Mouse (Mus musculus) heart, postnatal 36 days (tissue): ENCODE results near the gene Lrrc7. TPM values are rescaled to one million over a fixed set of nuclear protein-coding genes. Genes with fewer than 3 reads are reported as not detected.

Experiments used
- DNase-seq, 2 experiments: peaks; one replicate each; pipeline ENCODE4 v3.0.0; 2021 to 2022
- intact Hi-C: fragments of 180-260 bp; cut with DNase I; formaldehyde crosslinking; loops from one replicate; pipeline ENCODE4 v1.15.1; 2025
- total RNA-seq, 2 experiments: library from RNA; stranded (reverse); gene quantifications; 2 replicates each; pipeline ENCODE4 v1.2.3; 2021

Gene Lrrc7
- total RNA-seq, 2 experiments from 2014 or later = not detected

DNA sequence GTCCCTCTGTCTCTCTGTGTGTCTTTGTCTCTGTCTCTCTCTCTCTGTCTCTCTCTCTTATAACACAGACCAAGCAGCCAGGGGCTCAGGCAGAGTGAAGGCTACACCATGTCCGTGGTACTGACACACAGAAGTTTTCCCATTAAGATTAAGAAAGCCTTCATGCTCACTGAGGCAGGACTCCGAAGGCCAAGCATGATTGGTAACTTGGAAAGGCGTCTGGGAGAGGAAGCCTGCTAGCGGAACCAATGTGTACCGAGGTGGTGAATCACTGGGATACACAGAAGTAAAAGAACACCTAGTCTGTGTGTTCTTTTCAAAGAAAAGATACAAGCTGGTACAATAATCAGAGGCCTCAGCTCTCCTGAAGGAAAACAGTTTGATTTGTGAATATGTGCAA is 484.2 kb downstream of the Lrrc7 start:
- no peak for DNase-seq
- intact Hi-C loops = loop anchor here (1.0 to 10.0 kb wide), 2 partner anchors 202 to 513 kb away; partner anchors contain the start of gene Ptger3

DNA sequence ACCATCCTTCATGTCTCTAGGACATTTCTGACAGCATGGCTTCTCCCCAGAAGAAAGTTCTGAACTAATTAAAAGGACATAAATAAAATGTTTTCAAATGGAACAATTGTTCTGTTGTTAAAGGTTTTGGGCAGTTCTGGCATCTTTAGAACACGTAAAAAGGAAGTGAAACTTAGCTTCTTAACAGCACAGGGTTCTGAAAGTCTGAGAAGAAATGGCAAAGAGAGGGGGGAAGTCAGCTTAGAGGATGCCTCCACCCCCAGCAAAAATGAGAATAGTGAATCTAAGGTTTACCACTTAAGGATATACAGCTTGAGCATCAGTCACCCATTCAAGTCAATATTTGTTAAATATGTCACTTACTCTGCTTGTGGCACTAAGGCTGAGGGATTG is 484.6 kb downstream of the Lrrc7 start:
- no peak for DNase-seq
- intact Hi-C loops = loop anchor here (1.0 to 10.0 kb wide), 2 partner anchors 201 to 513 kb away; partner anchors contain the start of gene Ptger3

DNA sequence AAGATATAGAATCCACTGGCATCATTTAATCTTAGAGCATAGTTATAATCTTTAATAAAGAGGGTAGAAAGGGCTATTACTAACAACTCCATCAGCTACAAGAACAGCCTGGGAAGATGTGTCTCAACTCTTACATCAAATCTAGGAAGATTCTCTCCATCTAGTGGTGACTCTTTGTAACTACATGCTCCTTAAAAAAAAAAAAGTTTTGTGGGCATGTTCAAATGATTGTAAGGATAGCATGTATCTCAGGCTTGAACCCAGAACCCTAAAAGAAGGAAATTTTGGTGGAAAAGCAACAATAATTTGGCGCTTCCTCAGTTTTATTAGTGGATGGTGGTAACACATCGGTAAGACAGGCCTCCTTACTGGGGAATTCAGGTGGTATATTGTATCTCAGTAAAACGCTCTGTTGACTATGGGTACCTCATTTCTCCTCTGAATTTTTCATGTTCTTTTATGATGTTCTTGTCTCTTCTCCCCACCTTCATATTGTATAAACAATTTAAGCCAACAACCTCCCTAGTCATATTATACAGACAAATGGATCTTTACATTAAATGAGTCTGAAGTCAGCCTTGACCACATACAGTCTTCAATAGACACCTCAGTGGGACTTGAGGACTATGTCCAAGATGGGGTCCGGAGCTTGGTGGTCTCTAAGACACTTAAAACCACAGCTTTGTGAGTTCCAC is 485.2 kb downstream of the Lrrc7 start:
- intact Hi-C loops = loop anchor here (1.0 to 10.0 kb wide), 2 partner anchors 201 to 512 kb away; partner anchors contain the start of gene Ptger3
- DNase-seq = no peak

DNA sequence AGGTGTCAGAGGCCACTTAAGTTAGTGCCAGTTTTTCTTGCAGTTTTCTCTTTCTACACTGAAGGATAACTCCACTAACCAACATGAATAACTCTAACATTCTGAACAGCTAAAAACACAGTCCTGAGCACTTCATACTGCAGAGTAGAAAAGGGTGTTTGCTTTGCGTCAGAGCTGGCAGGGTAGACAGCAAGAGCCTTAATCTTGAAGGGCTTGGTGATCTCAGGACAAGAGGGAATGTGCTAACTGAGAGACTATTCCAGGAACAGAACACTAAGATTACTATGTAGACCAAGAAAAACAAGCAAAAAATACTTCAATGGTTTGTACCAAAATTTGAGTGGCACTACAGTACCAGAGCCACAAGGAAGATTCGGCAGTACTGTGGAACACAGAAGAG is 487.0 kb downstream of the Lrrc7 start:
- intact Hi-C loops = loop anchor here (10.0 kb wide), 1 partner anchor 510 kb away; the partner anchor contains the start of gene Ptger3
- DNase-seq = no peak

DNA sequence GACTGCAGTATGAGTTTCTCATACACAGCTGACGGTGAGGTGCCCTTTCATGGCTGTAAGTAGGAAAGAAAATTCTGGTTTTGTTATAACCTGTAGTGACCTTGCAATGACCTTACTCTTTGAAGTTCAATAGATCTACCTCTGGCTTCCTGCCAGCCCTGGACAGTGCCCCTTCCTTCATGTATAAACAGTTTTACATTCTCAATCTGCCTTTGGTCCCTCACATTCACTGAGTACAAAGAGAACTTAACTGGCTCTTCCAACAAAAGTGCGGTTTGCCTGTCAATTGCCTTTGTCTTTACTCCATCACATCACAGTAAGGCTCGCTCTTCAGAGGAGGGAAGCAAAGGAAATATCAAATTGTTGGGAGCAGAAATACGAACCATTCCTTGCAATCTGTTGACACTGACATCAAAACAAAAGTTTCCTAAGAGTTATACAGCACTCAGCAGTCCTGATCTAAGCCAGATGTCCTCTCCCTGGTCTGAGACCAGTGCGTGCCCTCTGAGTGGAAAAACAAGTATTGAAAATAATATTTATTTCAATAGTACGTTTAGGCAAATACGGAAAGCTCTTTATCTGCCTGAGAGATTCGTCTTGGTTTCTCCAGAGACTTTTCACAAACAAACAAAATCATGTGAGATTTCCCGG is 493.3 kb downstream of the Lrrc7 start:
- intact Hi-C loops = no loop called here
- DNase-seq = no peak

DNA sequence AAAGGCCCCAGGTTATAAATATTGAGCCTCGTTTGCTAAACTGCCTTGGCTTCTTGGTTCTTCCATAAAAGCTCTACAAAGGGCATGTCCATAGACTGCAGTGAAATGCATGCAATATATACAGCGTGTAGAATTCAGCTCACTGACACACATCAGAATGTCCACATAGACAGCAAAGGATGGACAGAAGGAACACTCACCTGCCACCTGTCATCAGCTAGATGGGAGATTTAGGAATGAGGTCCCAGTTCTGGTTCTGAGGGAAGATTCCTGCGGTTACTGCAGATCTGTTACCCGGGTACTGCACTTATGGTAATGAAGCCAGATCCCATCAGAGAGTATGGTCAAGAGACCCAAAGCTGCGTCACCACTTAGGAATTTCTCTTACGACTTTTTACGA is 494.1 kb downstream of the Lrrc7 start:
- intact Hi-C loops = no loop called here
- no peak for DNase-seq

DNA sequence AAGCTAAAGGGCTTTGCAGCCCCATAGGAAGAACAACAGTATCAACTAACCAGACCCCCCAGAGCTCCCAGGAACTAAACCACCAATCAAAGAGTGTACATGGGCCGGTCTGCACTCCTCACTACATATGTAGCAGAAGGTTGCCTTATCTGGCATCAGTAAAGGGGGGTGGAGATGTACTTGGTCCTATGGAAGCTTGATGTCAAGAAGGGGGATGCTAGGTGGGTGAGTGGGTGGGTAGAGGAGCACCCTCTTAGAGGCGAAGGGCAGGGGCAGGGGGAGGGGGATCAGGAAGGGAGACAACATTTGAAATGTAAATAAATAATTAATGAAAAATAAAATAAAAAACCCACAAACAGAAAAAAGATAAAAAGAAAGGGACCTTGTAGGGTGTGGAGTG is 496.8 kb downstream of the Lrrc7 start:
- intact Hi-C loops = no loop called here
- no peak for DNase-seq

DNA sequence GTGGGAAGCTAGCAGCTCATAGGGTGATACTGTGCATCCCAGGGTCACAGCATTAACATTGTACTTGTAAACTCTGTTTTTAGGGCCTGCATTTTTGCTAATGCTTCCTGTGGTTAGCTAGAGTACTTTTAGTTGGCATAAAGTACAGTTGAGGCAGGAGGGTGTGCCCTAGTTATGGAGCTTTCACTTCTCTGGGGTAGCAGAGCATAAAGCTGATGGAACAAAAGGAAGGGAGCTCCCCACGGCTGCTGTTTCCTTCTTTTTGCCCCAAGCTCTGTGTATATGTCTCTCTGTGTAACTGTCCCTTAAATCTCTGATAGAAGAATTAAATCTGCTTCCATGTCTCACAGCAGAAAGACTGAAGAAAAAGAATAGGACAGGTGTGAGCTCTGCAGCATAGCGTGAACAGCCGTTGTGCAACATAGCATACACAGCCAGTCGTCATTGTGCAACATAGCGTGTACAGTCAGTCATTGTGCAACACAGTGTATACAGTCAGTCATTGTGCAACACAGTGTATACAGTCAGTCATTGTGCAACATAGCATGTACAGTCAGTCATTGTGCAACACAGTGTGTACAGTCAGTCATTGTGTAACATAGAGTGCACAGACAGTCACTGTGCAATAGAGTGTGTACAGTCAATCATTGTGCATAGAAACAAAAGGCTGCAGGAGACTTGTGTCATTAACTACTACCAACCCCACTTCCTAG is 500.1 kb downstream of the Lrrc7 start:
- no peak for DNase-seq
- intact Hi-C loops = no loop called here

DNA sequence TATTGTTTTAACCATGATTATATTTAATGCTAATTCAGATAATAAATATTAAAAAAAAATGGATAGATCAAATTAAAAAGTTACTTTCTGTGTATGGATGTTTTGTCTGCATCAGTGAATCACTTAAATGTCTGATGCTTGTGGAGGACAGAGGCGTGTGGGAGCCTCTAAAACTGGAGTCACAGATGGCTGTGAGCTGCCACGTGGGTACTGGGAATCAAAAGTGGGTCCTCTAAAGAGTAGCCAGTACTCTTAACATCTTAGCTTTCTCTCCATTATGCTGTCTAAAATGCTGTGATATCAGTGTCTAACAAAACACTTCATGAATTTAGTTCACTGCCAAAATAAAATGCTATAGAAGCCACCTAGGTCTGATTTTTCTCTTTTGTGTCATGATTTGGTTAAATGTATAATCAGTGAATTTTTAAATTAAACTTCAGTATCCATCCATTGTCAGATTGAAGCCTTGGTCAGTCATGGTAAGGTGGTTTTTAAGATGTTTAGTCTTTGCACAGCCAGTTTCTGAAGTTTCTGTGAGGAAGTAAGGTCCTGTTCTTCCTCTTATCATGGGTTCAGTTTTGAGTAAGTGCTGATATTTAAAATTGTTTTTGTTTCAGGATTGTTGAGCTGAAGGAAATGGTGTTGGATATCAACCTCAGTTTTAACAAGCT is 501.3 kb downstream of the Lrrc7 start:
- intact Hi-C loops = no loop called here
- DNase-seq = no peak

DNA sequence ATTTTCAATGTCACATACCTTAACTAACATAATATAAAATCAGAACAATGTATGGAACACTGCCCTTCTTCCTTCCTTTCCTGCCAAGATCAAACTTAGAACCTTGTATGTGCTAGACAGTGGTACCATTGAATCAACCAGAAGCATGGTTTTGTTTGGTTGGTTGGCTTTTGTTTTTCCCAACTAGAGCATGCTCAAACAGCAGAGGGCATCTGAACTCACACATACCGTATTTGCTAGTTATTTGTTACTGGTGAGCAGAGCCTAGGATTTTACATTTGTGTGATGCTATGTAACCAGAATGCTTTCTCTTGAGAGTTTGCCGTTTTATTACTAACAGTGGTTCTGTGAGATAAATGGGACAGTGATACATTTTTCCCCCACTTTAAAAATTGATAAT is 512.5 kb downstream of the Lrrc7 start:
- no peak for DNase-seq
- intact Hi-C loops = no loop called here

DNA sequence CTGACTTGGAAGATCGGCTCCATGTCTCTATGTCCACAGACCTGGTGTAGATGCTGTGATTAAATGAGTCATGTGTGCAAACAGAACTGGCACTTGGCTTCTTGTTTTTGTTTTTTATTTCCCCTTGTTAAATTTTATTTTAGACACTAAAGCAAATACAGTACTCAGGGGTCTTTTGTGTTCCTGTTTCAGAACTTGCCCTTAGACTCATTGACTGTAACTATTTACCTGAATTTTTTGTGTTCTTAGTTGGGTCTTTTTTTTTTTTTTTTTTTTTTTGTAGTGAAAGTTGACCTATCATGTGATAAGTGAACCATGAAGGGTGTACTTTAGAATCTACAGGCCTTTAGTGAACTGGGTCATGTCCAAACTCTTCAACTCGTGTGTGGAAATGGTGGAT is 521.3 kb downstream of the Lrrc7 start:
- DNase-seq = no peak
- intact Hi-C loops = no loop called here

DNA sequence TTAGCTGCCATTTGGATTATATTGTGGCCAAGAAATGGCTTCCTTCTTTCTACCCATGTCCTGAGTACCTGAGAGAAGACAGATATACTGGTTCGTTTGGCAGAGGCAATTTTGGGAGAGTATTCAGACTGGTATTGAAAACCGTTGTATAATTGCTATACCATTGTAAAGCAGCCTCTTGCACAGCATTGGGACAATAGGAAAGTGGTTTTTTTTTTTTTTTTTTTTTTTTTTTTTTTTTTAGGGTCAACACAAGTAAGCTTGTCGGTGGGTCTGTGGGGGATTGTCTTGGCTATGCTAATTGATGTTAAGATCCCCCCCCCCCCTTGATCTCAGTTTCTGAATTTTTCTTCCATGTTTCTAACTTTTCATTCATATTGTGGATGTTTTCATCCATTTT is 523.9 kb downstream of the Lrrc7 start:
- intact Hi-C loops = no loop called here

DNA sequence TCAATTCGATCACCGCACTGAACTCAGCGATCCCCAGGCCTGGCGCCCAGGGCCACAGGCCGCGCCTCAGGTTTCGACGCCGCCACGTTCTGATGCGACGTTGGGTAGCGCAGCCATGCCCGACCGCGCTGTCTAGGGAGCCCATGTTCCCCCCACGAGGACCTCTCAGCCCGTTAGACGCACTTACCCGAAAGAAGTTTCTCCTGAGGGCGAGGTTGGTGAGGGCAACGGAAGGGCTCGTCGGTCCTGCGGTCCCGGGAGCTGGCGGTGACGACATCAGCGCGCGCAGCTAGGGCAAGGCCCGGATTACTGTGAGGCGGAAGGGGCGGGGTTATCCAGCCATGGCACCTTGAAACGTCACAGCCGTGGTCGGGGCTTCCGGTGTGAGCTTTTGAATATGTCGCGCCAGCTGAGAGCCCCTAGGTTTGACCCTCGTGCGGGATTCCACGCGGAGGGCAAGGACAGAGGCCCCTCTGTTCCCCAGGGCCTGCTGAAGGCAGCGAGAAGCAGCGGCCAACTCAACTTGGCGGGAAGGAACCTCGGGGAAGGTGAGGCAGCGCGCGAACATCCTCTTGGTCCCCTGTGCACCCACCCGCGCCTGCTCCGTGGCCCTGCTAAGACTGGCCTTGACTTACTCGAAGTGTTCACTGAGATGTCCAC is 525.6 kb downstream of the Lrrc7 start, which contains the start of the genes Srsf11 and Lrrc40:
Gene Srsf11 (minus strand): TSS at position 311 of the 660 bp plus-strand sequence.
Gene Lrrc40 (plus strand): TSS at position 334 of the 660 bp plus-strand sequence.
- intact Hi-C loops = loop anchor here (1.0 kb wide), 1 partner anchor 89 kb away; the partner anchor contains the start of gene Ankrd13c
- peak; percentile 93 to 95 for DNase-seq

More for the DNA sequence above, 523.9 kb downstream of the Lrrc7 start:
- DNase-seq = no peak

DNA sequence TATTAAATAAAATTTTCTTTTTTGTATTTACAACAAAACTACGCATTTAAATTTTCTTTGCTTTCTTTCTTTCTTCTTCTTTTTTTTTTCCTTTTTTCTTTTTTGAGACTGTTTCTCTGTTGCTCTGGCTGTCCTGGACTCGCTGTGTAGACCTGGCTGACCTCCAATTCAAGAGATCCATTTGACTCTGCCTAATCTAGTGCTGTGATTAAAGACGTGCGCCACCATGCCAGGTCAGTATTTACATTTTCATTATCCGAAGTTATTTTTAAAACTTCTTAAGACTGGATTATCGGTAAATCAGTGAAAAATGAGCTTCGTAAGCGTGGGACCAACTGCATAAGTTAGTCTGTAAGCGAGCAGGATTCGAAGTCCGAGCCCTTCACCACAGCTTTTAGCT is 526.2 kb downstream of the Lrrc7 start:
- no peak for DNase-seq
- intact Hi-C loops = loop anchor here (1.0 kb wide), 1 partner anchor 89 kb away; the partner anchor contains the start of gene Ankrd13c
